Mouse (Mus musculus): ENCODE data around the gene Zscan5b.
"Not testable (repeated sequence)": the region's sequence is repeated elsewhere in the genome, so short reads cannot be mapped to it uniquely, and the experiment has no call there.

Gene Zscan5b

DNA sequence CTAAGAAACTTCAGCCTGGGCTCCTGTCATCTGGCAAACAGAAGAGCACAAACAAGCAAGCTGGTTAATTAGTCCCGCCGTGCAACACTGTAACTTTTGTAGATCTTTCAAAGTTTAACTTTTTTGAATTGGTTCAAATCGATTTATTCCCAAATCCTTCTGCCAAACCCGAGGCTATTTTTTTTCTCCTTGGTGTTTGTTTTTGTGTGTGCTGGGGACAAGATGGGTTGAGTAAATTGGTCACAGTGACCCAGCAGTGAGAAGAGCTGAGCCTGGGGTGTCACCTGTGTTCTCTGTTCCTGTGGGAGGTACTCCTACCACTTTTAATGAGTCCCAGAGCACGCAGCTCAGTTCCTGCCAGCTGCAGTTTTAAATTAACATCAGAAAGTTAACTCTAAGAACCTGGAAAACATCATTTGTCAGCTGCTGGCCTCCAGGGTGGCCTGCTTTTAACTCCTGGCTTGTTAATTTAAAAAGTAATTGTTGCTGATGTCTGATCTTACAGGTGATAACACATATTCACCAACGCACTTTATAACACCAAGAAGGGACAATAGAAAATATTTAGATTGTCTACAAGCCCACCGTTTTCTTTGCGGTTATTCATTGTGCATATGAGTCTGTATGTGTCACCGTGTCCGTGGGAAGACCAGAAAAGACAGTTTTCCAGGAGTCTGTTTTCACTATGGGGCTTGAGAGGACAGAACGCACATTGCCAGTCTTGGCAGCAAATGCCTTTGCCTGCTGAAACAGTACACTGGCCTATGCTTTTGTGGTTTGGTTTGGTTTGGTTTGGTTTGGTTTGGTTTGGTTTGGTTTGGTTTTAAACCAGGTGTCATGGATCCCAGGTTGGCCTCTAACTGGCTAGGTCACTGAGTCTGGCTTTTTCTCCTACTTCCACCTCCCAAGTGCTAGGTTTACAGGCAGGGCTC lies 22.5 kb downstream of the Zscan5b start:
- peak; percentile 84 for DNase-seq

GRCm38 (mm10) chr7:6252410-6252809 lies 30.3 kb downstream of the Zscan5b start, which contains the start of gene Epp13:
Epp13 (plus strand) TSS chr7:6252710.
- DNase-seq, result no peak

- DNase-seq, result no peak
Measured at GRCm38 (mm10) chr7:6254451-6254850, 32.4 kb downstream of the Zscan5b start.

GRCm38 (mm10) chr7:6257386-6257785 lies 35.3 kb downstream of the Zscan5b start:
- no peak for DNase-seq

DNA sequence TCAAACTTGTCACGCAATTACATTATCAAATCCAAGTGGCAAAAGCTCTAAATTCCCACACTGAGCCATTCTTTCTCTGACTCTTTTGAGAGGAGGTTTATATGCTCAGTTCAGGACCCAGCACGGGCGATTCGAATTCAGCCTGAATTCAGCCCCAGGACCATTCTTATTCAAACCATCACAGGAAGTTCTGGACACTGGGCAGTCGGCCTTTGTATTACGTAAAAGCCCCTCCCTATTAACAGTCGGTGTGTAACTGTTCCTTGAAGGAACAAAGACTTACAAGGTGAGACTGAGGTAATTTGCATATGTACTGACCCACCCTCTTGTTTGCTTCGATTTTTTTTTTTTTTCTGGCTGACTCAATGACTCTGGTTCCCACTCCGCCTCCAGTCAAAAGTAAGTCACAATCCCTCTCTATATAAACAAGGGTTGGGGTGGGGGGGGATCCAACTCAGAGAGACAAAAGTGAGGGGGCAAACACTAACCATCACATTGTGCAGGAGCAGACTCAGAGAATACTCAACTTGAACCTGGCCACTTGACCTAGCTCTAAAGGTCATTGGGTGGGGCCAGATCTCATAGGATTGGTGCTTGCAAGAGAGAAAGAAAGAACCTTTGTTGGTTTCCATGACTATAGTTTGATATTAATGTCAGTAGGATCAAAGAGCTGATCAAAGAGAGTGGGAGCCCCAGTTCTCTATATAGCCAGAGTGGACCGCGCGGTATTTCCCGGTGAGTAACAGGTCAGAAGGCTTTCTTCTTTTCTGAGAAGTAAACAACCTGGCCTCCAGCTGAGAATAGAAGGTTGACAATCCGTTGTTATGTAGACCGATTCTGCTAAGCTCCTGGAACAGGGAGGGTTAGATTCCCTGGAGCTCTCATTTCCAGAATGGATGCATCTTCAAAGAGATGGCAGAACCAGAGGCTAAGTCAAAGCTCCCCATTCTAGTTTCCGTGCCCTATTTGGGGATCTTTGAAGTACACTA lies 36.4 kb downstream of the Zscan5b start:
- DNase-seq, result no peak

- not testable (repeated sequence) for DNase-seq
Measured at GRCm38 (mm10) chr7:6260004-6260403, 37.9 kb downstream of the Zscan5b start.

DNA sequence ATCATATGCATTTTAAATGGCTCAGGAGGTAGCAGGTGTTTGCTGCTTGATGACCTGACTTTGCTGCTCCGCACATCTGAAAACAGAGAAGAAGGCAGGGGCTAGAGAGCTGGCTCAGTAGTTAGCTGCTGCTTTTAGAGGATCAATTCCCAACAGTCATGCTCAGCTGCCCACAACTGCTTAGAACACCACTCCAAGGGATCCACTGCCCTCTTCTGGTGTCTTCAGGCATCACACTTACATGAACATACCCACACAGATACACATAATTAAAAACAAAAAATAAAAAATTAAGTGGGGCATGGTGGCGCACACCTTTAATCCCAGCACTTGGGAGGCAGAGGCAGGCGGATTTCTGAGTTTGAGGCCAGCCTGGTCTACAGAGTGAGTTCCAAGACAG lies 40.0 kb downstream of the Zscan5b start:
- peak; percentile 33 for DNase-seq

- DNase-seq, result no peak
Measured at GRCm38 (mm10) chr7:6262984-6263383, 40.9 kb downstream of the Zscan5b start.

DNA sequence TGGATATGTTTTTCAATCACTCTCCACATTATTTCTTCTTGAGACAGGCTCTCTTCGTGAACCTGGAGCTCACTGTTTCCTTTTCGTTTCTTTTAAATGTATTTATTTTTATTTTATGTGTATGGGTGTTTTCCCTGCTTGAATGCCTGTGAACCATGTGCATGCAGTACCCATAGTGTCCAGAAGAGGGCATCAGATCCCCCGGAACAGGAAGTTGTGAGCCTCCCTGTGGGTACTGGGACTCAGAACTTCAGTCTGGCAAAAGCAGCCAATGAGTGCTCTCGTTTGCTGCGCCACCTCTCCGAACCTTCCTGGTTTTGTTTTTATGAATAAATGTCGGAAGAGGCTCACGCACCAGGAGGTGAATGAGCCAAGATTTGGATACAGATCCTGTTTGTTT lies 43.6 kb downstream of the Zscan5b start:
- peak; percentile 35 for DNase-seq

- no peak for DNase-seq
Measured at GRCm38 (mm10) chr7:6277906-6278305, 55.8 kb downstream of the Zscan5b start.

- DNase-seq, result peak; percentile 84
Measured at GRCm38 (mm10) chr7:6282749-6283148, 60.7 kb downstream of the Zscan5b start.

- peak; percentile 87 for DNase-seq
Measured at GRCm38 (mm10) chr7:6283451-6284075, 61.5 kb downstream of the Zscan5b start.

- peak; percentile 7 for DNase-seq
Measured at GRCm38 (mm10) chr7:6284442-6285012, 62.4 kb downstream of the Zscan5b start.

GRCm38 (mm10) chr7:6285366-6285765 lies 63.3 kb downstream of the Zscan5b start:
- DNase-seq, result no peak

DNA sequence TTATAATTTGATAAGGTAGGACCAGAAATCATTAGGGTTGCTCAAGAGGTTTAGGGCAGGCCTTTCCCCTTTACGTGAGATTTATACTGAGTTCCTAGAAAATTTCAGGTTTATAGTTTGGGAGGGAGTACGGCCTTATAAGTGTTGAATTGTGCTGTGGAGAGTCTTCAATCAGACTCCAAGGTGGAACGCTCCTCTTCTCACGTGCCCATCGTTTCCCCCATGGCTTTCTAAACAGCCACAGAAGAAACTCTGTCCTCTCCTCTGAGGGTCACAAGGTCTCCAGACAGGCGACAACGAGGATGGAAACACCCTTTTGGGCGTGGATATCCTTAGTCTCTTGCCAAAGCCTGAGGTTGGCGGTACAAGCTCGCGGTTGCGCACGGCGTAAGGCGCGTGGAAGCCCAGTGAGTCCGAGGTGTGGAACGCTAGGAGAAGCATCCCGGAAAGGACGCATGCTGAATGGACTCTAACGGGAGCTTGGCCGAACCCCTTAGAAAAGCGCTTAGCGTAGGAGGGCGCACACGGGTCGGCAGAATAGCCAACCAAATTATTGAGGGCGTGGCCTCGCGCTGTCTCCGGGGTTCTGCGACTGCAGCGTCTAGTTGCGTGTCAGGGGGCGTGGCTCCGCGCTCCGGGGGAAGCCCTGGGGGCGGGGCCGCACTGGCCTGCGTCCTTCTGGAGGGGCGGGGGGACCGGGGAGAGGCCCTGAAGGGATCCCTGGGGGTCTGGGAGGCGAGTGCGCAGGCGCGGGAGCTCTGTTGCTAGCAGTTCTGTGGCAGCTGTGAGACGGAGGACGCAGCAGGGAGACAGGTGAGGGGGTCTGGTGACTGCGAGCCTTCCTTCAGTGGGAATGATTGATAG lies 64.0 kb downstream of the Zscan5b start, which contains the start of gene Zfp667:
Gene Zfp667, plus strand, starts transcription at position 738 of the 864 bp plus-strand sequence.
- DNase-seq, result peak; percentile 95

GRCm38 (mm10) chr7:6286921-6287531 lies 64.9 kb downstream of the Zscan5b start:
- DNase-seq, result peak; percentile 10

Data from kidney, adult 9 months (tissue).